Mouse (Mus musculus): ENCODE data around the gene Pparg.

DNA sequence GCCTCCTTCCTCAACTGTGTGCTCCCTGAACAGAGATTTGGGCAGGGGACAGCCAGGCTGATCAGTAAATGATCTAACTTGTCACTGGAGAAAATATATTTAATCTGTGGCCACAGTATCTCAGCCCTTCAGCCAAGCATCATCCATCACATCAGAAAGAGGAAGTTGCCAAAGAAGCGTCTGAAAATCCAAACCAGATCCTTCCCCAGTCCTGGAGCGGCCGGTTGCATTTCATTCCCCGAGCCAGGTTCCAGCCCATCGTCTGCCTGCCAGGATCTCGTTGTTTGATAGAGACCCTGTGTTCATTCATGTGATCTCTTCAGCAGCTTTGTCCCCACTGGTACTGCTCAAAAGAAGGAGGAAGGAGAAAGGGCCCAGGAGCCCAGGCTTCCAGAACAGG is 124.9 kb downstream of the Pparg start:
- TF ChIP-seq CTCF (IDR thresholded peaks at IDR 0.05; ENCODE audit: insufficient read depth, low read depth, low read length) (no peak), POLR2A (IDR thresholded peaks at IDR 0.05; ENCODE audit: insufficient read depth, low read depth, low read length) (no peak)
